8 mouse cellular contexts compared by ENCODE assay signal in genomic region chr13:55099726-55100478, GRCm38 (mm10). TPM values are rescaled to one million over a fixed set of nuclear protein-coding genes. Genes with fewer than 3 reads are reported as not detected.
DNase-seq lines count a peak whose midpoint lies in the region; ATAC-seq and TF ChIP-seq lines count a peak whose summit lies in the region.

TSS of gene Uimc1 (minus strand) at chr13:55100300.

- H3K4me2 ChIP-seq in forebrain, postnatal 0 days (ENCODE audit: low read depth): peak within 1 kb of the TSS; percentile 66

- H3K27me3 ChIP-seq in cerebellum, adult 2 months (ENCODE audit: control insufficient read depth, insufficient read depth, low read length): no peaks in the 10 kb centered on the region
- no peaks in the 10 kb centered on the region for H3K27me3 ChIP-seq in forebrain, postnatal 0 days (ENCODE audit: insufficient read depth, low read length)

- peak within 1 kb of the TSS; percentile 12; the same call in 1 of the 2 replicates for H3K27ac ChIP-seq in cerebellum, adult 2 months (ENCODE audit: insufficient read depth, low read length)
- peak within 1 kb of the TSS; percentile 86 for H3K27ac ChIP-seq in forebrain, postnatal 0 days (ENCODE audit: low read depth, low read length)

- TF ChIP-seq POLR2A in cerebellum, adult 2 months (IDR thresholded peaks at IDR 0.05; ENCODE audit: borderline replicate concordance, insufficient read depth, low read length): peak; percentile 65; the same call in 1 of the 2 replicates

- H3K36me3 ChIP-seq in forebrain, postnatal 0 days (ENCODE audit: insufficient read depth): no peaks in the 10 kb centered on the region

- peak within 1 kb of the TSS; percentile 78 for H3K4me3 ChIP-seq in cerebellum, adult 2 months (replicated peaks; ENCODE audit: insufficient read depth, low read depth, low read length)
- peak within 1 kb of the TSS; percentile 89 for H3K4me3 ChIP-seq in forebrain, postnatal 0 days (ENCODE audit: low read depth, low read length)

- H3K9me3 ChIP-seq in forebrain, postnatal 0 days (ENCODE audit: low read length): no peaks in the 10 kb centered on the region

- no peak for TF ChIP-seq CTCF in cerebellum, adult 2 months (IDR thresholded peaks at IDR 0.05; ENCODE audit: borderline replicate concordance, insufficient read depth, low read depth, low read length)
- peak; percentile 61 for TF ChIP-seq CTCF in forebrain, postnatal 0 days (IDR thresholded peaks at IDR 0.05; ENCODE audit: low read depth)

- H3K9ac ChIP-seq in forebrain, postnatal 0 days: peak within 1 kb of the TSS; percentile 89

- H3K4me1 ChIP-seq in cerebellum, adult 2 months (ENCODE audit: control insufficient read depth, insufficient read depth, low read length): no peaks in the 10 kb centered on the region
- H3K4me1 ChIP-seq in forebrain, postnatal 0 days (ENCODE audit: insufficient read depth): 0 out of 2 replicates have a peak, but pooled peaks cover 4% of the 10 kb centered on the region

- DNase-seq in NIH3T3 (ENCODE audit: low read depth): peak; percentile 94
- peak; percentile 77 for DNase-seq in cerebellum, adult 2 months
- peak; percentile 93 for DNase-seq in forebrain, postnatal 0 days
- DNase-seq in heart, postnatal 4 days: peak; percentile 85
- DNase-seq in layer of hippocampus, adult 9-11 months: peak; percentile 86
- peak; percentile 85 for DNase-seq in lung, postnatal 14 days
- DNase-seq in ovary, postnatal 36 days (ENCODE audit: low spot score): peak; percentile 88
- peak; percentile 91 for DNase-seq in thymus, postnatal 14 days

- ATAC-seq in forebrain, postnatal 0 days: peak; percentile 95

- under 1% methylated on average over 81 of the region's 81 CpGs for whole genome bisulfite sequencing in cerebellum, adult 2 months
- 1% methylated on average over 74 of the region's 81 CpGs for WGBS in forebrain, postnatal 0 days

RNA-seq across cellular contexts. Expression of gene Uimc1, which starts in this region (rescaled TPM):
- 24.0 and 24.8 TPM in 2 replicates for polyA plus RNA-seq in cerebellum, adult 2 months (2012; rRNA removed)
- 12.6 and 13.2 TPM in 2 replicates for total RNA-seq in forebrain, postnatal 0 days (2014; rRNA removed)
- polyA plus RNA-seq in forebrain, postnatal 0 days (2015; fragmentation: Nextera tagmentation; extraction: Ambion mirVana): 12.2 and 13.3 TPM in 2 replicates
- total RNA-seq in heart, postnatal 4 days (2021): 10 to 100 TPM; 28.9 to 30.9 TPM

Comparison
In these comparisons a context has a peak if more than half of its experiments do, and no peak if none do; other contexts are left out.
1. Peak in every context shown above with its lines: DNase-seq, ATAC-seq, H3K4me3 ChIP-seq and H3K27ac ChIP-seq.